Mouse (Mus musculus): ENCODE measurements around the gene Sh3bp5.

GRCm38 (mm10) chr14:31408666-31409065, 27.2 kb downstream of the Sh3bp5 start:
- TF ChIP-seq EP300 (IDR thresholded peaks at IDR 0.05; ENCODE audit: low read depth) (no peak), CTCF (IDR thresholded peaks at IDR 0.05; ENCODE audit: low read depth) (no peak)
